ENCODE assay signal across 16 mouse cellular contexts in the genomic region with DNA sequence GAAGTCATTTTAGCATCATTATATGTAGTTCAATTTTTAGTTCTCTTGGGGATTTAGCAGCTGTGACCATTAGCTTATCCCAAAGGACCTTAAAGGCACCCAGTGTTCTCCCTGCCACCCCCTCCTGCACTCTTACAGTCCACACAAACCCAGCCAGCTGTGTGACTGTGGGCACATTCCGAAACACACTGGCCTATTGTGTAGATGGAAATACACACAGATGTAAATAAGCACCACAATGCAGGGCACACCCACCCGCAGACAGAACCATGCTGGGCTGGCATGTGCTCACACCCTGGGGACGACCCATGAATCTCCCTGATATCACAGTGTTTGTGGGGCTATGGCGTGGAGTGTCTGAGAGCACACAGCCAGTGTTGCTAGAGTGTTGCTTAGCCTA. TPM values are rescaled to one million over a fixed set of nuclear protein-coding genes. Genes with fewer than 3 reads are reported as not detected.
"Had no signal": no experiment of that assay in that cellular context is flagged by ENCODE, and none has a peak within 500 bp of the region (broad histone marks: within the 10 kb centered on the region; RNA-seq: fewer than 3 reads in every experiment).

No protein-coding gene starts in this region.

- DNase-seq: kidney, adult 11 months; kidney, adult 9 months; kidney, postnatal 4 days; retina, postnatal 1 day; right cerebral cortex, postnatal 4 days; spleen, adult 18-20 months; thymus, adult 2 months; thymus, postnatal 25 days had no signal

- H3K9ac ChIP-seq: lung, embryonic 15.5 days; neural tube, embryonic 13.5 days had no signal

- ATAC-seq: midbrain, embryonic 16.5 days had no signal

- H3K4me1 ChIP-seq: limb, embryonic 10.5 days; lung, embryonic 15.5 days had no signal

- H3K4me3 ChIP-seq: layer of hippocampus, adult 2 months; left cerebral cortex, adult 2 months; limb, embryonic 10.5 days; lung, embryonic 15.5 days; neural tube, embryonic 13.5 days had no signal

- H3K9me3 ChIP-seq: limb, embryonic 10.5 days; lung, embryonic 15.5 days had no signal

- H3K27me3 ChIP-seq: lung, embryonic 15.5 days; neural tube, embryonic 13.5 days had no signal

- H3K4me2 ChIP-seq: lung, embryonic 15.5 days; neural tube, embryonic 13.5 days had no signal

- H3K36me3 ChIP-seq: limb, embryonic 10.5 days; lung, embryonic 15.5 days; neural tube, embryonic 13.5 days had no signal

- H3K27ac ChIP-seq: kidney, postnatal 0 days; layer of hippocampus, adult 2 months; left cerebral cortex, adult 2 months; limb, embryonic 10.5 days; lung, embryonic 15.5 days; neural tube, embryonic 13.5 days had no signal

RNA-seq across cellular contexts. Expression of gene Phospho1, which starts 12.1 kb away (rescaled TPM):
- polyA plus RNA-seq: kidney, postnatal 0 days; limb, embryonic 10.5 days; neural tube, embryonic 13.5 days; stomach, embryonic 14.5 days had no signal
